Mouse (Mus musculus) heart, adult 2 months (tissue): ENCODE measurements at regions not wholly inside any gene's neighbourhood (a gene's known extent, or its start where the extent isn't known, plus 50 kb on each side); places are given as distances from the start of the nearest gene placed in this dataset.

Source experiments
- CTCF ChIP-seq: fragments of 200-600 bp; IDR thresholded peaks from 2 replicates; pipeline ENCODE4 v1.8.1; 2022; ENCODE audit warnings: antibody characterized with exemption, mild to moderate bottlenecking, moderate library complexity
- POLR2A ChIP-seq: fragments of 200-500 bp; IDR thresholded peaks from 2 replicates; pipeline ENCODE4 v1.6.1; 2011; ENCODE audit warnings: mild to moderate bottlenecking, low read depth, low read length, control low read depth; ENCODE audit not compliant: insufficient read depth

DNA sequence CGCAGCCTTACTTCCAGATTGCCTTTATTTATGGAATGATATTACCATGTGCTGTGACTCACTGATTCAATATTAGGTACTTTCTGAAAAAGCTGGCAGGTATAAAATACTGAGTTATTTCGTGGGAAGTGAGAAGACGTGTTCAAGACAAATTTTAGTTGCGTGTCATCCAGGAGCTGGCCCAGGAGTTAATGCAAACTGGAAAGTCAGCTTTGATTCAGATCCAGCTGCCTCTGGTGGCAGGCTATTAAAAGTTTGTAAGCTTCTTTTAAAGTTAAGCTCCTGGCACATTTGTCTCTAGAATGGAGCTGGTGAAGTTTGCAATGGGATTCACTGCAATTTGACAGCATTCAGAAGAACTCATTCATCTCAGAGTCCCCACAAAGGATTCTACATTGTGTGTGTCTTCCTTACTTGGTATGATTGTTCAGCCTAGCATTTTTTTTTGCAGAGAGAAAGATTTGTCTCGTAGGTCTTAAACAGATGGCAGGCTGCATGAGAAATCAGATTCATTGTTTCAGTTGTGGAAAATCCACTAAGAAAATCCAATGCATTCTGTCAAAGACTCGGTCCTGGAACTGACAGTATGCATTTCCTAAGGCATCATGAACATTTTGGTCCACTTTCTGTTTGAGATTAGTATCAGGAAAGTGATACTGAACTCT is 599.1 kb downstream of the Gm19410 start:
- TF ChIP-seq POLR2A (no peak), CTCF (no peak)
